Mouse (Mus musculus): Measurements from ENCODE around the gene Arl11. TPM values are rescaled to one million over a fixed set of nuclear protein-coding genes. Genes with fewer than 3 reads are reported as not detected.
A peak's percentile ranks its signal among the peaks of the same experiment; 100 is the strongest.
"Not testable (repeated sequence)": the region's sequence is repeated elsewhere in the genome, so short reads cannot be mapped to it uniquely, and the experiment has no call there.

Arl11 gene
- polyA plus RNA-seq, 1 experiment from 2014 or later, result 1.2 TPM

DNA sequence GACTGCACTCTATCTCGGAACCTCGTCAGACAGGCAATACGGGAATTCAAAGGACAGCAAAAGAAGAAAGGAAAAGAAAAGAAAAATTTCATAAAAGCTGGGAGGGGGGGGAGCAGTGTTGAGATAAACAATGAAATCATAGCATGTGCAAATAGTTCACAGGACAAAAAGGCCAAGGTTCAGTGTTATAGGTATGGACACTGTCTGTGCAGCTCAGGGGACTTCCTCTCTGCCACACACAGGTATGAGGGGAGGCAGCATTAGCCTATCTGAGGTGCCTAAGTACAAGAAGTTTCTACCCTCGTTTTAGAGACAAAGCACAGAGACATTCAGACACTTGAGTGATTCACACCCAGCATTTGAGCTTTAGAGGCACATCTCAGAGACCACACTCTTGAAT, 11.6 kb downstream of the Arl11 start:
- Histone ChIP-seq H3K4me2 (replicated peaks; ENCODE audit: low read depth) (no peak overlapping the region), H3K36me3 (ENCODE audit: control insufficient read depth, insufficient read depth, low read length) (no peaks in the 10 kb centered on the region), H3K4me3 (ENCODE audit: low read depth, low read length) (no peak overlapping the region), H3K9me3 (ENCODE audit: control insufficient read depth, low read length) (no peaks in the 10 kb centered on the region), H3K27me3 (ENCODE audit: control insufficient read depth, insufficient read depth, low read length) (no peaks in the 10 kb centered on the region), H3K9ac (ENCODE audit: low read length) (no peak overlapping the region), H3K27ac (replicated peaks) (no peak overlapping the region), H3K4me1 (replicated peaks; ENCODE audit: control insufficient read depth, insufficient read depth) (no peaks in the 10 kb centered on the region)
- no peak for DNase-seq (ENCODE audit: low spot score)
- no peak for TF ChIP-seq CTCF (IDR thresholded peaks at IDR 0.05; ENCODE audit: low read depth)
- no peak for TF ChIP-seq EP300 (optimal IDR thresholded peaks at IDR 0.05)
- ATAC-seq (ENCODE audit: low FRiP score, low TSS enrichment), result peak; percentile 42; the same call in 1 of the 2 replicates
- 63% methylated on average over 4 of the region's 4 CpGs for WGBS

DNA sequence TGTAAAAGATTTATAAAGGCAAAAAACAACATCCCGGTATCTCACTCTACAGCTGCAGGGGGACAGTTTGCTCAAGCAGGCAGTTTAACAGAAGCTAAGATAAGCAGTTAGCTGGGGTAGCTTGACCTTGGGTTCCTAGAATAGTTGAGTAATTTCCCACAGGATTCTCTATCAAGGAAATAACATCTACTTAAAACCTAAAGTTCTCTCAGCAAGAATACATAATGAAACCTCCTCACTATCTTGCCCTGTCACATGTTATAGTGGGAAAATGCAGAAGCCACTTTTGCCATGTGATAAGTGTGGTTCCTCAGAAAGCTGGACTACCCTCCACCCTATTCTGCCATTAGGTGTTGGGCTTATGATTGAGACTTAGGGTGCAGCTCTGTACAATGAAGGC, 13.2 kb downstream of the Arl11 start:
- WGBS, result 100% methylated on average over 1 of the region's 1 CpGs
- H3K4me2 ChIP-seq (replicated peaks; ENCODE audit: low read depth), result no peak overlapping the region
- DNase-seq (ENCODE audit: low spot score) (no peak), ATAC-seq (ENCODE audit: low FRiP score, low TSS enrichment) (no peak)
- H3K9ac ChIP-seq (ENCODE audit: low read length), result no peak overlapping the region
- no peaks in the 10 kb centered on the region for H3K27me3 ChIP-seq (ENCODE audit: control insufficient read depth, insufficient read depth, low read length)
- no peak overlapping the region for H3K27ac ChIP-seq (replicated peaks)
- H3K4me3 ChIP-seq (ENCODE audit: low read depth, low read length), result no peak overlapping the region
- H3K4me1 ChIP-seq (replicated peaks; ENCODE audit: control insufficient read depth, insufficient read depth), result no peaks in the 10 kb centered on the region
- no peaks in the 10 kb centered on the region for H3K36me3 ChIP-seq (ENCODE audit: control insufficient read depth, insufficient read depth, low read length)
- TF ChIP-seq CTCF (IDR thresholded peaks at IDR 0.05; ENCODE audit: low read depth), result no peak
- H3K9me3 ChIP-seq (ENCODE audit: control insufficient read depth, low read length), result no peaks in the 10 kb centered on the region

DNA sequence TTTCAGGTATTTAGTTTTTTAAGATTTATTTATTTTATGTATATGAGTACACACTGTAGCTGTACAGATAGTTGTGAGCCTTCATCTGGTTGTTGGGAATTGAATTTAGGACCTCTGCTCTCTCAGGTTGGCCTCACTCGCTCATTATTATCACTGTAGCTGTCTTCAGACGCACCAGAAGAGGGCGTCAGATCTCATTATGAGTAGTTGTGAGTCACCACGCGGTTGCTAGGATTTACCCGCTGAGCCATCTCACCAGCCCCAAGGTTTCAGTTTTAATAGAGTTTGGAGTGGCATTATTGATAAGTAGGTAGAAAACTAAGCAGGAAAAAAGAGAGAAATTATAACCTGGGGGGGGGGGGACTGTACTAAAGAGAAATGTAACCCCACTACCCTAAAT, 17.5 kb downstream of the Arl11 start:
- peak; percentile 48 for TF ChIP-seq CTCF (IDR thresholded peaks at IDR 0.05; ENCODE audit: low read depth)
- H3K4me3 ChIP-seq (ENCODE audit: low read depth, low read length); H3K9me3 ChIP-seq (ENCODE audit: control insufficient read depth, low read length); H3K27me3 ChIP-seq (ENCODE audit: control insufficient read depth, insufficient read depth, low read length); H3K9ac ChIP-seq (ENCODE audit: low read length); H3K4me2 ChIP-seq (replicated peaks; ENCODE audit: low read depth); H3K27ac ChIP-seq (replicated peaks); ATAC-seq (ENCODE audit: low FRiP score, low TSS enrichment); DNase-seq (ENCODE audit: low spot score); H3K36me3 ChIP-seq (ENCODE audit: control insufficient read depth, insufficient read depth, low read length); H3K4me1 ChIP-seq (replicated peaks; ENCODE audit: control insufficient read depth, insufficient read depth): not testable (repeated sequence)
- WGBS, result 29% methylated on average over 6 of the region's 6 CpGs

DNA sequence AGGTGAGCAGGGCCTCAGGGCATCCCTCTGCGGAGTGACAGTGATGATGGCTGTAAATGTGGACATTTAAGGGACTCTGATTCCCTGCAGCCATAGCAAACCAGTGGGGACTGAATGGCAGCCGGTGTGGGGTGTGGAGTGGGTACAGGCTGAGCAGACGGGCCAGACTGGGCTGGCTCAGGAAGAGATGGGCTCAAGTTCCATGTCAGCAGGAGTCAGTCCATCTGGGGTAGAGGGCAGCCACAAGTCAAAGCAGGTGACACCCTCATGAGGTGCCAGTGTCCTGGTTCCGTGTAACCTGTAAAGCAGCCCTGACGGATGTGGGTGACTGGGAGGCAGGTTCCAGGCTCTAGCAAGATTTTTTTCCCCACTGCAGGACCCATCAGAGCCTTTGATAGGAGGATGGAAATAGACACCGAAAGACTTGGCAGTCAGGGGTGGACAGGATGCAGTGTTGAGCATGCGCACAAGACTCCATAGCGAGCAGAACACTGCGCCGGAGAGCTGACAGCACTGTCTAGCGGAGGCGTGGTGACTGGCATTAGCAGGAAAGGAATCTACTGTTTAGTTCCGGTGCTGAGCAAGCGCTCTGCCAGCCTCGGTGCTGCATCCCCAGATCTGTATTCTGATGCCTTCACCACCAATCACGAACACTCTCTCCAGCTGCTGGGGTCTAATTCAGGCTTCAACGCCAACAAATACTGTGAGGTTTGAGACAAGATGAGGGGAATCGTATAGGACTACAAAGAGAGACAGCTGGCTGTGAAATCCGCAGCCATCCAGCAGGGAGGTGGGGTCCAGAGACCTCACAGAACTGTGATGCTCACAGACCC, 18.3 kb downstream of the Arl11 start:
- no peak for TF ChIP-seq EP300 (optimal IDR thresholded peaks at IDR 0.05)
- peak; percentile 26 for TF ChIP-seq CTCF (IDR thresholded peaks at IDR 0.05; ENCODE audit: low read depth)
- peak overlapping the region; percentile 22; the same call in 1 of the 2 replicates for H3K4me3 ChIP-seq (ENCODE audit: low read depth, low read length)
- peak; percentile 47 for DNase-seq (ENCODE audit: low spot score)
- WGBS, result 37% methylated on average over 19 of the region's 19 CpGs
- H3K27ac ChIP-seq (replicated peaks), result 0 out of 2 replicates have a peak overlapping the region, but pooled peaks have one; percentile 18
- H3K4me2 ChIP-seq (replicated peaks; ENCODE audit: low read depth), result peak overlapping the region; percentile 42
- no peaks in the 10 kb centered on the region for H3K36me3 ChIP-seq (ENCODE audit: control insufficient read depth, insufficient read depth, low read length)
- ATAC-seq (ENCODE audit: low FRiP score, low TSS enrichment), result peak; percentile 46; the same call in 1 of the 2 replicates
- H3K9me3 ChIP-seq (ENCODE audit: control insufficient read depth, low read length), result no peaks in the 10 kb centered on the region
- no peaks in the 10 kb centered on the region for H3K27me3 ChIP-seq (ENCODE audit: control insufficient read depth, insufficient read depth, low read length)
- peak overlapping the region; percentile 38; the same call in 1 of the 2 replicates for H3K9ac ChIP-seq (ENCODE audit: low read length)
- H3K4me1 ChIP-seq (replicated peaks; ENCODE audit: control insufficient read depth, insufficient read depth), result no peaks in the 10 kb centered on the region

DNA sequence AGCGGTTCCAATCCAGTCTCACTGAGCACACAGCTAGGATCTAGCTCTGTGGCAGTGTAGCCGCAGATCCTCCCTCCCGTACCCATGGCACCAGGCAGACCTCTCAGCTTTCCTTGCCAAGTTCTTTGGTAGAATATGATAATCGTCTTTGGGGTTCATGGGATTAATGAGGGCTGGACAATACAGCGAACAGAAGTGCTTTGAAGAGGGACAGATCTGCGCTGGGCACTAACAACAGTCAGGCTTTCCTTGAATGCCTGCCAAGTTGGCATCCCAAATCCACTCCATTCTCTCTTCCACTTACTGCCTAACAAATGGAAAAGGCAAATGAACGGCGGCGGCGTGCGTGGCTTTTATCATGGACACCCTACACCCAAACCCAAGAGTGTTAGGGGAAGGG, 21.0 kb downstream of the Arl11 start:
- no peaks in the 10 kb centered on the region for H3K9me3 ChIP-seq (ENCODE audit: control insufficient read depth, low read length)
- 62% methylated on average over 11 of the region's 11 CpGs for WGBS
- no peak overlapping the region for H3K4me2 ChIP-seq (replicated peaks; ENCODE audit: low read depth)
- H3K27me3 ChIP-seq (ENCODE audit: control insufficient read depth, insufficient read depth, low read length), result no peaks in the 10 kb centered on the region
- no peak overlapping the region for H3K4me3 ChIP-seq (ENCODE audit: low read depth, low read length)
- no peaks in the 10 kb centered on the region for H3K4me1 ChIP-seq (replicated peaks; ENCODE audit: control insufficient read depth, insufficient read depth)
- no peak; the same call in 1 of the 2 replicates for ATAC-seq (ENCODE audit: low FRiP score, low TSS enrichment)
- H3K9ac ChIP-seq (ENCODE audit: low read length), result no peak overlapping the region
- no peaks in the 10 kb centered on the region for H3K36me3 ChIP-seq (ENCODE audit: control insufficient read depth, insufficient read depth, low read length)
- no peak for DNase-seq (ENCODE audit: low spot score)
- TF ChIP-seq CTCF (IDR thresholded peaks at IDR 0.05; ENCODE audit: low read depth), result no peak
- TF ChIP-seq EP300 (optimal IDR thresholded peaks at IDR 0.05), result no peak
- no peak overlapping the region for H3K27ac ChIP-seq (replicated peaks)

DNA sequence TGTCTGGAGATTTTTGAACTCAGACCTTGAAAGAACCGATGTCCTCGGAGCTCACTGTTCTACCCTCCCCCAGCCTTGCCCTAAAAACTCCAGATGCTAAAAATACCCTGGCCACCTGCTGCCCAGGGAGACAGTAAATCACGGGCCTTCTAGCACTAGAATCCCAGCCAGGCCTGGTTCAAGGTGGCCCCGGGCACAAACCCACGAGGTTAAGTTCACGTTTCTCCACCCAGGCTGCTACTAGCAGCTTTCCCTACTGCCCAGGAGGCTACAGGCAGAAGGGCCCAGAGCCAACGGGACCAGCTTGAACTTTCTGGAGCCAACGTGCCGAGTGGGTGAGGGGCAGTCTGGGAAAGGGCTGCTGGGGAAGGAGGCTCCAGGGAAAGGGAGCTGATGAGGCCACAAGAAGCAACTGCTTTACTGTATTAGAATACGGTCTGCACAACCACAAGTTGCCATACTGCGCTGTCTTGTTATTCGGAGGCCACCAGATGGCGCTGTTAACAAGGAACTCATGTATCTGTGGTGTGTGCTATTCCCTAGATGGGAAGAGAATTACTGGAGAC, 21.5 kb downstream of the Arl11 start:
- no peak for TF ChIP-seq EP300 (optimal IDR thresholded peaks at IDR 0.05)
- TF ChIP-seq CTCF (IDR thresholded peaks at IDR 0.05; ENCODE audit: low read depth), result peak; percentile 95
- 17% methylated on average over 13 of the region's 13 CpGs for WGBS
- Histone ChIP-seq H3K4me1 (replicated peaks; ENCODE audit: control insufficient read depth, insufficient read depth) (no peaks in the 10 kb centered on the region), H3K36me3 (ENCODE audit: control insufficient read depth, insufficient read depth, low read length) (no peaks in the 10 kb centered on the region), H3K4me3 (ENCODE audit: low read depth, low read length) (no peak overlapping the region), H3K27ac (replicated peaks) (no peak overlapping the region), H3K27me3 (ENCODE audit: control insufficient read depth, insufficient read depth, low read length) (no peaks in the 10 kb centered on the region), H3K9ac (ENCODE audit: low read length) (no peak overlapping the region), H3K4me2 (replicated peaks; ENCODE audit: low read depth) (no peak overlapping the region; the same call in 1 of the 2 replicates), H3K9me3 (ENCODE audit: control insufficient read depth, low read length) (no peaks in the 10 kb centered on the region)
- DNase-seq (ENCODE audit: low spot score) (peak; percentile 80), ATAC-seq (ENCODE audit: low FRiP score, low TSS enrichment) (peak; percentile 84)

All from stomach, postnatal 0 days (tissue).